Mouse (Mus musculus) T-cell, adult 2 months (primary cell): Measurements from ENCODE around the gene Dlgap4.
A peak's percentile ranks its signal among the peaks of the same experiment; 100 is the strongest.

ENCODE experiments used
- DNase-seq: peaks from one replicate; pipeline ENCODE4 v3.0.0; 2022; ENCODE audit warnings: low spot score

Dlgap4 gene

GRCm38 (mm10) chr2:156717320-156718281, 104.1 kb downstream of the Dlgap4 start:
- DNase-seq, result no peak

- DNase-seq, result no peak
These were observed 105.3 kb downstream of the Dlgap4 start for GRCm38 (mm10) chr2:156718793-156719192.

- DNase-seq, result no peak
These were observed 106.2 kb downstream of the Dlgap4 start for GRCm38 (mm10) chr2:156719549-156720312.

- no peak for DNase-seq
These were observed 106.8 kb downstream of the Dlgap4 start for GRCm38 (mm10) chr2:156720313-156720674.

GRCm38 (mm10) chr2:156720675-156721553, 107.4 kb downstream of the Dlgap4 start:
- DNase-seq, result peak; percentile 90

GRCm38 (mm10) chr2:156721554-156722070, 108.1 kb downstream of the Dlgap4 start:
- no peak for DNase-seq

GRCm38 (mm10) chr2:156722071-156722575, 108.6 kb downstream of the Dlgap4 start:
- peak; percentile 16 for DNase-seq

GRCm38 (mm10) chr2:156722752-156723151, 109.2 kb downstream of the Dlgap4 start:
- no peak for DNase-seq

GRCm38 (mm10) chr2:156723899-156724523, 110.5 kb downstream of the Dlgap4 start:
- DNase-seq, result no peak

GRCm38 (mm10) chr2:156724871-156725270, 111.4 kb downstream of the Dlgap4 start:
- no peak for DNase-seq

- DNase-seq, result no peak
These were observed 112.8 kb downstream of the Dlgap4 start for GRCm38 (mm10) chr2:156726344-156726743.

- DNase-seq, result no peak
These were observed 113.4 kb downstream of the Dlgap4 start for GRCm38 (mm10) chr2:156726878-156727277.

GRCm38 (mm10) chr2:156729537-156730469, 116.3 kb downstream of the Dlgap4 start:
- DNase-seq, result no peak

- DNase-seq, result peak; percentile 75
These were observed 117.0 kb downstream of the Dlgap4 start for GRCm38 (mm10) chr2:156730501-156730921.

- DNase-seq, result no peak
These were observed 118.1 kb downstream of the Dlgap4 start for GRCm38 (mm10) chr2:156731592-156731991.

GRCm38 (mm10) chr2:156732109-156732508, 118.6 kb downstream of the Dlgap4 start:
- no peak for DNase-seq

- no peak for DNase-seq
These were observed 122.3 kb downstream of the Dlgap4 start for GRCm38 (mm10) chr2:156735761-156736335.

- DNase-seq, result no peak
These were observed 123.3 kb downstream of the Dlgap4 start for GRCm38 (mm10) chr2:156736846-156737245.

- no peak for DNase-seq
These were observed 124.5 kb downstream of the Dlgap4 start for GRCm38 (mm10) chr2:156737976-156738375.
